Mouse (Mus musculus) heart, postnatal 0 days (tissue): ENCODE measurements around the gene Cdc42se2.

Source experiments
- CTCF ChIP-seq: IDR thresholded peaks from 2 replicates; pipeline ENCODE4 v1.5.1; 2016; ENCODE audit warnings: antibody characterized with exemption, control low read depth, low read depth
- EP300 ChIP-seq: IDR thresholded peaks from 2 replicates; pipeline ENCODE4 v1.6.1; 2016; ENCODE audit warnings: antibody characterized with exemption, low read depth

DNA sequence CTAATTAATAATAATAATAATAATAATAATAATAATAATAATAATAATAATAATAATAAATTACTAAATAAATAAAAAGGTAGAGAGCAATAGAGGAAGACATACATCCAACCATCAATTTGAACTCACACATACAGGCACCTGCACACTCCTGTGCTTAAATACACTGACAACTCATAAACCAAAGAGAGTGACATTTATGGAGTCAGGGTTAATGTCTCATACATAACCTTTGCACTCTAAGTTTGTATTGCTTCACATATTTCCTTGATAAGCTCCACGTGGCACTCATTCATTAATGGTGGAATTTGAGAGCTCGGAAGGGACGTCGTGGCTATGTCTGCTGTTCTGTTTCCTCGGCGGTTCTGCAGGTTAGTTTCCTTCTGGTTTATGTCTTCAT lies 15.1 kb upstream of the Cdc42se2 start:
- TF ChIP-seq CTCF (no peak), EP300 (no peak)
